ENCODE assay signal across 9 mouse cellular contexts in genomic region chr10:106509281-106510165, GRCm38 (mm10). TPM values are rescaled to one million over a fixed set of nuclear protein-coding genes. Genes with fewer than 3 reads are reported as not detected.
A peak's percentile ranks its signal among the peaks of the same experiment; 100 is the strongest.
DNase-seq lines count a peak whose midpoint lies in the region.
"Had no signal": no experiment of that assay in that cellular context is flagged by ENCODE, and none has a peak within 500 bp of the region (broad histone marks: within the 10 kb centered on the region; RNA-seq: fewer than 3 reads in every experiment).

No protein-coding gene starts in this region.

- DNase-seq in heart, adult 8-10 months (ENCODE audit: low spot score), result peak; percentile 11
- no peak for DNase-seq in heart, postnatal 14 days
- peak; percentile 53 to 58 for DNase-seq in cerebellum, adult 18-20 months
- DNase-seq in cerebellum, postnatal 36 days, result peak; percentile 24 to 59
- peak; percentile 18 to 36 for DNase-seq in left cerebral cortex, postnatal 36 days (ENCODE audit: low spot score in 2 of 2)
- no peak for DNase-seq in lung, adult 18-20 months
- no peak for DNase-seq in spleen, postnatal 10 days (ENCODE audit: low spot score in 2 of 2)
- DNase-seq: liver, embryonic 13.5 days; thymus, postnatal 4 days had no signal

- intact Hi-C loops in heart, postnatal 14 days (cut with DNase I), result no loop called here
- intact Hi-C loops in left cerebral cortex, postnatal 36 days (cut with DNase I), result loop anchor here (2.0 kb wide), 1 partner anchor 39 kb away; the partner anchor contains the start of gene Ppfia2

RNA-seq across cellular contexts. Expression of gene Ppfia2, which starts 39.4 kb away (rescaled TPM):
- under 1 TPM; 0.19 to 0.25 (median 0.22) TPM for total RNA-seq in heart, adult 8-10 months (2022)
- under 1 TPM; 0.45 to 0.49 TPM for total RNA-seq in heart, postnatal 14 days (2021)
- total RNA-seq in left cerebral cortex, postnatal 36 days (2021), result 10 to 100 TPM; 69.6 to 81.3 TPM

Comparison
In these comparisons a context has a peak if more than half of its experiments do, and no peak if none do; other contexts are left out.
1. DNase-seq: peak in heart, adult 8-10 months (single experiment), cerebellum, adult 18-20 months (2 of 2), cerebellum, postnatal 36 days (2 of 2) and left cerebral cortex, postnatal 36 days (2 of 2); none in heart, postnatal 14 days (0 of 2), lung, adult 18-20 months (0 of 2) and spleen, postnatal 10 days (0 of 2).
2. RNA of gene Ppfia2, which starts 39.4 kb away (total RNA-seq): 69.6 to 81.3 TPM in left cerebral cortex, postnatal 36 days; 0.45 to 0.49 TPM in heart, postnatal 14 days and 0.19 to 0.25 TPM in heart, adult 8-10 months; every median in the first group is over 10 times any median in the second.